Mouse (Mus musculus): ENCODE measurements around the gene Zswim8.

The Zswim8 gene

GRCm38 (mm10) chr14:20771941-20772340, 64.6 kb downstream of the Zswim8 start:
- no peak for DNase-seq (ENCODE audit: low spot score in 2 of 2)

GRCm38 (mm10) chr14:20772808-20773207, 65.5 kb downstream of the Zswim8 start:
- no peak for DNase-seq (ENCODE audit: low spot score in 2 of 2)
